Mouse (Mus musculus): ENCODE measurements at regions not wholly inside any gene's neighbourhood (a gene's known extent, or its start where the extent isn't known, plus 50 kb on each side); places are given as distances from the start of the nearest gene placed in this dataset.

DNA sequence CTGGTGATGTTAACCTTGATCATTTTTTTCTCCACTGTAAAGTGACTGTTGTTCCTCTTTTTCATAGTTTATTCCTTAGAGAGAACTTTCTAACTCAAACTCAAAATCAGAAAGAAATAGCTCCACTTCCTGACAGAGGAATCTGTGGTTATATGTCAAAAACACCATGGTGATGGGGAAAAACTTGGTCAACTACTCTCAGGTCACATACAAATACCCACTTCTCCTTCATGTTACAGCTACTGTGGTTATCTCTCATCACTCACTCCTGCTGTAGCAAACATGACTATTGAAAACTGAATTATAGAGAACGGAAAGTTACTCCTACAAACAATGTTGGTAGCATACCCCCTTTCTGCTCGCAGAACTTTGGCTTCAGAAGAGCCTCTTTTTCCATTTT lies 127.1 kb upstream of the Cp start:
- 89% methylated on average over 2 of the region's 2 CpGs for WGBS
- ATAC-seq (ENCODE audit: low read depth), result no peak
- Histone ChIP-seq H3K4me1 (ENCODE audit: control insufficient read depth, insufficient read depth, low read length) (no peaks in the 10 kb centered on the region), H3K4me2 (ENCODE audit: low read depth, low read length) (no peak overlapping the region), H3K4me3 (ENCODE audit: low read depth, low read length) (no peak overlapping the region), H3K27me3 (replicated peaks; ENCODE audit: control insufficient read depth, insufficient read depth, low read length) (no peaks in the 10 kb centered on the region), H3K27ac (replicated peaks; ENCODE audit: low read depth, low read length) (no peak overlapping the region), H3K36me3 (ENCODE audit: control insufficient read depth, insufficient read depth, low read length) (no peaks in the 10 kb centered on the region), H3K9ac (ENCODE audit: low read depth, low read length) (no peak overlapping the region), H3K9me3 (ENCODE audit: control insufficient read depth, low read length) (no peaks in the 10 kb centered on the region)
- no peak for DNase-seq (ENCODE audit: low spot score)

DNA sequence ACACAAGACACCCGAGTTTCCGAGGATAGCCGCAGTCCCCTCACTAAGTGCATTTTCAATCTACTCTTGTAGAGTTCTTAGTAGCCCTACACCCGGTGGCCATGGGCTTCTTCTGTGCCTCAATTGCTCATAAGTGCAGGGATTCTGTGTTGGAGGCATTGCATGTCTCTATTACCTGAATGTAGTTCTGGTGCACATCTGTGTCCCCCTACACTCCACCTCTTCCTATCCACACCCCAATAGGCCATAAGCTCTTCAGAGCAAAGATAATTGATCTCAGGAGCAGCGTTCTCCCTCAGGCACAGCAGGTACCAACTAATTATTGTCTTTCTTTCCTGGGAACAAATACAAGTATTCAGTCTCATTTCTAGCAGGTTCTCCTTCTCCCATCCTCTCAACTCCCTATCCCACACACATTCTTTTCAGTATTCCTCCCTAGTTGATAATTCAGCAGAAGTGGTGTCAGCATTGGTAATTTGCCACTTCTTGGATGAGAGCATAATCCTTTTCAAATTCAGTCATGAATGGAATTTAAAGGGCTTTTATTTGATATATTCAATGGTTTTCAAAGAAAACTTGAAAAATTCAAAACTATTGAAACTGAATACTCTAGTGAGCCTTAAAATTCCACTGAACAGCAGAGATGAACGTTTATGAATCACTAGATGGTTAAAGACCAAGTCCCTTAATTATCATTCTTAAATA lies 108.7 kb upstream of the Cp start:
- no peaks in the 10 kb centered on the region for H3K4me1 ChIP-seq (ENCODE audit: control insufficient read depth, insufficient read depth, low read length)
- no peak overlapping the region for H3K27ac ChIP-seq (replicated peaks; ENCODE audit: low read depth, low read length)
- H3K27me3 ChIP-seq (replicated peaks; ENCODE audit: control insufficient read depth, insufficient read depth, low read length), result no peaks in the 10 kb centered on the region
- no peak overlapping the region for H3K4me2 ChIP-seq (ENCODE audit: low read depth, low read length)
- no peaks in the 10 kb centered on the region for H3K9me3 ChIP-seq (ENCODE audit: control insufficient read depth, low read length)
- WGBS, result 79% methylated on average over 6 of the region's 6 CpGs
- no peaks in the 10 kb centered on the region for H3K36me3 ChIP-seq (ENCODE audit: control insufficient read depth, insufficient read depth, low read length)
- no peak overlapping the region for H3K4me3 ChIP-seq (ENCODE audit: low read depth, low read length)
- H3K9ac ChIP-seq (ENCODE audit: low read depth, low read length), result no peak overlapping the region
- ATAC-seq (ENCODE audit: low read depth) (peak; percentile 80; the same call in 1 of the 2 replicates), DNase-seq (ENCODE audit: low spot score) (peak; percentile 1)

DNA sequence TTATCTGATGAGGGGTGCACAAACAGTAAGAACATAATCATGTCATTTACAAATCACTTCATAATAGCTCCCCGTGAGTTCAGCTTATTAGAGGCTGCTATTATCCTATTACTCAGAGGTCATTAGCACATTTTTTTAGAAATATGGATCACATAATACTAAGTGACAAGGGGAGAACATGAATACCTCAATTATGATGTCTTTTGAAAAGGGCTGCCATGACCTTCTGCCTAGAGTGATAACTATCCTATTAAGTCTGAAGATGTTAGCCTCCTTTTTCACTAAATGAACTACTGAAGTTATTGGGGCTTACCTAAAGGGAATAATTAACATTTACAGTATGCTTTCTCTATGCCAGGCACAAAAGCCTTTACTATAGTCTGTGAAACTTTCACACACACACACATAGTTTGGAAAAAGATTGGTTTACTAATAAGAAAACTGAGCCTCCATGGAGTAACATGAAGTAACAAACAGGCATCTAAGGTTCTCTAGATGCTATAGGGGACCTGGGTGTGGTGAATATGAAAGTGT lies 108.1 kb upstream of the Cp start:
- Histone ChIP-seq H3K4me1 (ENCODE audit: control insufficient read depth, insufficient read depth, low read length) (no peaks in the 10 kb centered on the region), H3K36me3 (ENCODE audit: control insufficient read depth, insufficient read depth, low read length) (no peaks in the 10 kb centered on the region), H3K9me3 (ENCODE audit: control insufficient read depth, low read length) (no peaks in the 10 kb centered on the region), H3K27ac (replicated peaks; ENCODE audit: low read depth, low read length) (no peak overlapping the region), H3K9ac (ENCODE audit: low read depth, low read length) (no peak overlapping the region), H3K4me3 (ENCODE audit: low read depth, low read length) (no peak overlapping the region), H3K27me3 (replicated peaks; ENCODE audit: control insufficient read depth, insufficient read depth, low read length) (no peaks in the 10 kb centered on the region), H3K4me2 (ENCODE audit: low read depth, low read length) (no peak overlapping the region)
- 48% methylated on average over 1 of the region's 1 CpGs for WGBS
- ATAC-seq (ENCODE audit: low read depth) (peak; percentile 47; the same call in 1 of the 2 replicates), DNase-seq (ENCODE audit: low spot score) (peak; percentile 4)

DNA sequence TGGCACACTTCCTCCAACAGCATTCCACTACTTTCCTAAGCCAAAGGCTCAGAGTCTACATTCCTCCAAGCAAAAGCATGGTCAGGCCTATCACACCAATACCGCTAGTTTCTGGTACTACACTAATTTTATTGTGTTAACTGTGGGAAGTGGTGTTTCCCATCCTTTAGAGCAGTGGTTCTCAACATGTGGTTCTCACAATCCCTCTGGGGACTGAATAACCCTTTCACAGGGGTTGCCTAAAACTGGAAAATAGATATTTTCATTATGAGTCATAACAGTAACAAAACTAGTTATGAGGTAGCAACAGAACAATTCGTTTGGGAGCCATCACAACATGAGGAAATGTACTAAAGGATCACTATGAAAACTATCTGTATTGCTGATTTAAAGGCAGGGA lies 74.2 kb upstream of the Cp start:
- no peaks in the 10 kb centered on the region for H3K36me3 ChIP-seq (ENCODE audit: control insufficient read depth, insufficient read depth, low read length)
- H3K27me3 ChIP-seq (replicated peaks; ENCODE audit: control insufficient read depth, insufficient read depth, low read length), result no peaks in the 10 kb centered on the region
- DNase-seq (ENCODE audit: low spot score) (no peak), ATAC-seq (ENCODE audit: low read depth) (no peak)
- H3K4me1 ChIP-seq (ENCODE audit: control insufficient read depth, insufficient read depth, low read length), result no peaks in the 10 kb centered on the region
- H3K27ac ChIP-seq (replicated peaks; ENCODE audit: low read depth, low read length), result no peak overlapping the region
- no peak overlapping the region for H3K4me2 ChIP-seq (ENCODE audit: low read depth, low read length)
- no peak overlapping the region for H3K9ac ChIP-seq (ENCODE audit: low read depth, low read length)
- no peaks in the 10 kb centered on the region for H3K9me3 ChIP-seq (ENCODE audit: control insufficient read depth, low read length)
- H3K4me3 ChIP-seq (ENCODE audit: low read depth, low read length), result no peak overlapping the region
- WGBS, result 70% methylated on average over 2 of the region's 2 CpGs

DNA sequence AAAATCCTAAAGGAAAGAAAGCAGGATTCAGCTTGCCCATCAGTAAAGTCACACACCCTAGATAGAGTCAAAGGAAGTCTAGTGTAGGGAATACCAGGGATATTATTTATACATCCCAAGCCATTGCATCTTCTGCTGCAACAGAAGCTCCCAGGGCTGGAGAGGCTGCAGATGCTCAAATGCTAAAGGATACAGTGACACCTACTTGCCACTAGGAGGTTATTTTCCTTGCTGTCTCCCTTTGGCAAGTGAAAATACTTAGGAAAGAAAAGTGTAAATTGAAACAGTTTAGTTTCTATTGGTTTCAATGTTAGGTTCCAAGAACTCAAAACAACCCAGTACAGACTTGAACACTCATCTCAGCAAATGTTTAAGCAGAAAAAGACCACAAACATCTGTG lies 68.4 kb upstream of the Cp start:
- Histone ChIP-seq H3K4me3 (ENCODE audit: low read depth, low read length) (no peak overlapping the region), H3K9me3 (ENCODE audit: control insufficient read depth, low read length) (no peaks in the 10 kb centered on the region), H3K27me3 (replicated peaks; ENCODE audit: control insufficient read depth, insufficient read depth, low read length) (no peaks in the 10 kb centered on the region), H3K9ac (ENCODE audit: low read depth, low read length) (no peak overlapping the region), H3K36me3 (ENCODE audit: control insufficient read depth, insufficient read depth, low read length) (no peaks in the 10 kb centered on the region), H3K4me2 (ENCODE audit: low read depth, low read length) (no peak overlapping the region), H3K4me1 (ENCODE audit: control insufficient read depth, insufficient read depth, low read length) (no peaks in the 10 kb centered on the region), H3K27ac (replicated peaks; ENCODE audit: low read depth, low read length) (no peak overlapping the region)
- DNase-seq (ENCODE audit: low spot score), result no peak
- ATAC-seq (ENCODE audit: low read depth), result no peak

DNA sequence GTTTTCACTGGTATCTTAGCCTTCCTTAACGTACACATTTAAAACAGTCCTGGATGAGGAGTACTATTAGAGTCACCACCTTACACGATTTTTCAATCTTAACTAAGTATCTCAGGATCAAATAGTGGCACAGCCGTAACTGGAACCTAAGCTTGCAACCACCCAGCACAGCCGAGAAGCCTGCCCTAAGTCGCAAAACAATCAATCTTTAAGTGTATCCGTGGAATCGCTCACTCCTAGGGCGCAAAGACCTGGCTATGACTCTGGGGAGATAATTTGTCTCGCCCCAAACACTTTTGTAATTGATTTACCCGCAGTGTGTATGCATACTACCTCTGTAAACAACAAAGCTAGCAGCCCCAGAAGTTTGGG lies 62.6 kb upstream of the Cp start:
- Histone ChIP-seq H3K27me3 (replicated peaks; ENCODE audit: control insufficient read depth, insufficient read depth, low read length) (no peaks in the 10 kb centered on the region), H3K4me1 (ENCODE audit: control insufficient read depth, insufficient read depth, low read length) (peaks cover 13% of the 10 kb centered on the region), H3K4me2 (ENCODE audit: low read depth, low read length) (peak overlapping the region; percentile 53), H3K36me3 (ENCODE audit: control insufficient read depth, insufficient read depth, low read length) (peaks cover 11% of the 10 kb centered on the region), H3K9ac (ENCODE audit: low read depth, low read length) (peak overlapping the region; percentile 84), H3K9me3 (ENCODE audit: control insufficient read depth, low read length) (no peaks in the 10 kb centered on the region), H3K4me3 (ENCODE audit: low read depth, low read length) (peak overlapping the region; percentile 78), H3K27ac (replicated peaks; ENCODE audit: low read depth, low read length) (no peak overlapping the region)
- DNase-seq (ENCODE audit: low spot score) (no peak), ATAC-seq (ENCODE audit: low read depth) (no peak; the same call in 1 of the 2 replicates)
- 4% methylated on average over 10 of the region's 10 CpGs for WGBS

DNA sequence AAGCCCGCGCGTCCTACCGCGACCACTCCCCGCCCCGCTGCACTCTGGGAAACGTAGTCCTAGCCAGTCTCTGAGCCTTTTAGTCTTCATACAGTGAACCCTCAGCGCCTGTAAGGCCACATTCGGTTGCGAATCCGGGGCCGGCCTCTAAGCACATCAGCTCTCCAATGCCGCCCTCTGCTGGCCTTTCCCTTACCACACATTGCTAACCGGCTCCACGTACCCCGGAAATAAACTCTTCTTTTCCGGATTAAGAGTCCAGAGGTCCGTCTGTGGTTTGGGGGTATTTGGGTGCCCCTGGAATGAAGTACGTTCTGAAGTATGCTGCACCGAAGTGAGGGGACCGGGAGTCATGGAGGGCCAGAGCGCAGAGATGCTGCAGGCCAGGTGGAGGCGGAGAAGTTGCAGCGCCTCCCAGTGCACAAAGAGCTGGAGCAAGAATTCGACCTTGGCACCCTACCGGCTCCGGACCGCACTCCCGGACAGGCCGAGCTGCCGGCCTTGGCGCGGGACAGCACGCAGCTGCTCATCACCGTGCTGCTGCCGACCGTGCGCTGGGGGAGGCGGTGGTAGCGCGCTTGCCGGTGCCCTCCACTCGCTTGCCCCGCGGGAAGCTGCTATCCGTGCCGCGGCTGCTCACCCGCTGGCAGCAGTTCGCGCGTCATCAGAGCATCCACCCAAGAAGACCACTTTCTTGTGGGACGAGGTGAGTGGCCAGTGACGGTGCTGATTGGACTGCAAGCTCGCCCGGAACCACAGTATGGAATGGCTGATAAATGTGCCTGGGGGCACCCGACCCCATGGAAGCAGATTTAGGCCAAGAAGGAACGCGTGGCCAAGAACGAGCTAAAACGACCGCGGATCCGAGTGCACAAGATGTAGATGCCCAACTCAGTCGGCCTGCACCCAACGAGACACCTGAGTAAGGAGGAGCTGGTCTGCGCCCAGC lies 62.0 kb upstream of the Cp start:
- no peaks in the 10 kb centered on the region for H3K9me3 ChIP-seq (ENCODE audit: control insufficient read depth, low read length)
- peak overlapping the region; percentile 78 for H3K4me3 ChIP-seq (ENCODE audit: low read depth, low read length)
- H3K27ac ChIP-seq (replicated peaks; ENCODE audit: low read depth, low read length), result peak overlapping the region; percentile 79
- peak overlapping the region; percentile 73 for H3K4me2 ChIP-seq (ENCODE audit: low read depth, low read length)
- ATAC-seq (ENCODE audit: low read depth), result peak; percentile 100
- H3K9ac ChIP-seq (ENCODE audit: low read depth, low read length), result peak overlapping the region; percentile 84
- peaks cover 11% of the 10 kb centered on the region for H3K36me3 ChIP-seq (ENCODE audit: control insufficient read depth, insufficient read depth, low read length)
- DNase-seq (ENCODE audit: low spot score), result peak; percentile 98
- 1% methylated on average over 45 of the region's 68 CpGs for WGBS
- no peaks in the 10 kb centered on the region for H3K27me3 ChIP-seq (replicated peaks; ENCODE audit: control insufficient read depth, insufficient read depth, low read length)
- H3K4me1 ChIP-seq (ENCODE audit: control insufficient read depth, insufficient read depth, low read length), result peaks cover 13% of the 10 kb centered on the region

DNA sequence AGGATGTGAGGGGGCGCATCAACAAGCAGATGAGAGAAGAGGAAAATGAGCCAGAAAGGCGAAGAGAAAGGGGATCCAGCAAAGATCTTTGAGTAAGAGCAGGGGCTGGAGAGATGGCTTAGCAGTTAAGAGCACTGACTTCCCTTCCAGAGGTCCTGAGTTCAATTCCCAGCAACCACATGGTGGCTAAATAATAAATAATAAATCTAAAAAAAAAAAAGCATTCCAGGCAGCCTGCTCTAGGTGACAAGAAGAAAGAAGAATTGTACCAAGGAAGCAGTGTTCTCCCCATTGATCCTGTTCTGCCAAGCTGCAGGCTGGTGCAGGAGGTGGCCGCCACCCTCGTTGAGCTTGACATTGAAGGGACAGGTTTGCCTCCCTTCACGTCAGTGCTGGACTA lies 61.1 kb upstream of the Cp start:
- H3K27ac ChIP-seq (replicated peaks; ENCODE audit: low read depth, low read length), result no peak overlapping the region
- ATAC-seq (ENCODE audit: low read depth) (no peak), DNase-seq (ENCODE audit: low spot score) (no peak)
- H3K4me2 ChIP-seq (ENCODE audit: low read depth, low read length), result peak overlapping the region; percentile 73
- H3K4me1 ChIP-seq (ENCODE audit: control insufficient read depth, insufficient read depth, low read length), result peaks cover 13% of the 10 kb centered on the region
- H3K4me3 ChIP-seq (ENCODE audit: low read depth, low read length), result peak overlapping the region; percentile 78
- peaks cover 11% of the 10 kb centered on the region for H3K36me3 ChIP-seq (ENCODE audit: control insufficient read depth, insufficient read depth, low read length)
- 0 out of 2 replicates have a peak, but pooled peaks cover 6% of the 10 kb centered on the region for H3K9me3 ChIP-seq (ENCODE audit: control insufficient read depth, low read length)
- peak overlapping the region; percentile 84 for H3K9ac ChIP-seq (ENCODE audit: low read depth, low read length)
- H3K27me3 ChIP-seq (replicated peaks; ENCODE audit: control insufficient read depth, insufficient read depth, low read length), result no peaks in the 10 kb centered on the region
- 32% methylated on average over 5 of the region's 5 CpGs for WGBS
